ENCODE assay signal across 23 mouse cellular contexts in genomic region chr10:77540576-77541102, GRCm38 (mm10). TPM values are rescaled to one million over a fixed set of nuclear protein-coding genes. Genes with fewer than 3 reads are reported as not detected.
DNase-seq lines count a peak whose midpoint lies in the region; ATAC-seq and TF ChIP-seq lines count a peak whose summit lies in the region.
"Had no signal": no experiment of that assay in that cellular context is flagged by ENCODE, and none has a peak within 500 bp of the region (broad histone marks: within the 10 kb centered on the region; RNA-seq: fewer than 3 reads in every experiment).

No protein-coding gene starts in this region.

- intact Hi-C loops in gastrocnemius, adult 2 months (cut with DNase I): no loop called here

- peaks cover 85% of the 10 kb centered on the region for H3K79me2 ChIP-seq in macrophage (ENCODE audit: inconsistent target)

- no peaks in the 10 kb centered on the region for H3K27me3 ChIP-seq in spleen, adult 2 months (ENCODE audit: control insufficient read depth, insufficient read depth, low read length)
- H3K27me3 ChIP-seq: heart, embryonic 12.5 days; intestine, embryonic 15.5 days; limb, embryonic 15.5 days; midbrain, embryonic 13.5 days; neural tube, embryonic 15.5 days had no signal

- 50% methylated on average over 4 of the region's 4 CpGs for WGBS in spleen, adult 2 months
- WGBS in macrophage (ENCODE audit: missing documents): 23% methylated on average over 4 of the region's 4 CpGs

- TF ChIP-seq CTCF in gastrocnemius, adult 2 months (IDR thresholded peaks at IDR 0.05): no peak
- TF ChIP-seq CTCF in spleen, adult 2 months (IDR thresholded peaks at IDR 0.05; ENCODE audit: extremely low read depth, insufficient read depth, insufficient read length, insufficient replicate concordance): no peak

- 0 out of 2 replicates have a peak overlapping the region, but pooled peaks have one; percentile 3 for H3K27ac ChIP-seq in gastrocnemius, adult 2 months
- peak overlapping the region; percentile 36 for H3K27ac ChIP-seq in spleen, adult 2 months (ENCODE audit: insufficient read depth, low read length)
- peak overlapping the region; percentile 91 for H3K27ac ChIP-seq in macrophage
- H3K27ac ChIP-seq: hindbrain, embryonic 14.5 days; intestine, embryonic 15.5 days; limb, embryonic 15.5 days; midbrain, embryonic 13.5 days; neural tube, embryonic 15.5 days had no signal

- H3K4me1 ChIP-seq in spleen, adult 2 months (ENCODE audit: control insufficient read depth, insufficient read depth, insufficient read length): peaks cover 30% of the 10 kb centered on the region; the same call in 1 of the 2 replicates
- H3K4me1 ChIP-seq: intestine, embryonic 15.5 days; limb, embryonic 15.5 days; midbrain, embryonic 13.5 days; neural tube, embryonic 15.5 days had no signal

- TF ChIP-seq POLR2A in spleen, adult 2 months (IDR thresholded peaks at IDR 0.05; ENCODE audit: low read depth, low read length): no peak

- peaks cover 23% of the 10 kb centered on the region for H3K36me3 ChIP-seq in spleen, adult 2 months (ENCODE audit: control insufficient read depth, insufficient read depth, low read length)
- H3K36me3 ChIP-seq in macrophage (ENCODE audit: inconsistent target): peaks cover 14% of the 10 kb centered on the region
- H3K36me3 ChIP-seq: heart, embryonic 12.5 days; intestine, embryonic 15.5 days; limb, embryonic 15.5 days; midbrain, embryonic 13.5 days; neural tube, embryonic 15.5 days had no signal

- no peak overlapping the region for H3K4me3 ChIP-seq in gastrocnemius, adult 2 months
- H3K4me3 ChIP-seq in spleen, adult 2 months (ENCODE audit: extremely low read depth, insufficient read depth, insufficient read length): no peak overlapping the region
- H3K4me3 ChIP-seq in macrophage (ENCODE audit: inconsistent target): no peak overlapping the region
- H3K4me3 ChIP-seq: erythroblast, embryonic 14.5 days; heart, embryonic 12.5 days; intestine, embryonic 15.5 days; limb, embryonic 15.5 days; midbrain, embryonic 13.5 days; myocyte; neural tube, embryonic 15.5 days had no signal

- DNase-seq in gastrocnemius, adult 2 months: no peak
- no peak for DNase-seq in gastrocnemius, postnatal 10 days
- no peak for DNase-seq in spleen, adult 2 months (ENCODE audit: low read depth in 1 of 2, low spot score in 2 of 2)
- no peak for DNase-seq in spleen, postnatal 10 days (ENCODE audit: low spot score in 2 of 2)
- DNase-seq in urinary bladder, adult 18-20 months (ENCODE audit: low spot score in 2 of 2): no peak
- DNase-seq in adrenal gland, postnatal 10 days: no peak
- DNase-seq: cerebellum, adult 18-20 months; heart, postnatal 14 days; kidney, adult 9 months; kidney, postnatal 36 days; lung, adult 2 months; lung, postnatal 4 days had no signal

- ATAC-seq in neutrophil, adult 5-6 weeks (ENCODE audit: extremely low read depth, insufficient number of reproducible peaks, low FRiP score, poor library complexity, severe bottlenecking): peak; percentile 4; the same call in 1 of the 2 replicates
- ATAC-seq: forebrain, embryonic 14.5 days; intestine, embryonic 15.5 days; midbrain, embryonic 13.5 days had no signal

RNA-seq across cellular contexts. Expression of gene Itgb2, which starts 10.6 kb away (rescaled TPM):
- total RNA-seq in gastrocnemius, adult 2 months (2021): 1 to 10 TPM in 1 of 2 experiments, under 1 TPM in 1; 0.92 to 1.8 TPM
- 1 to 10 TPM; 2.1 to 4.5 TPM for total RNA-seq in gastrocnemius, postnatal 10 days (2021)
- polyA plus RNA-seq in spleen, adult 2 months (2012; rRNA removed): 154 and 176 TPM in 2 replicates
- total RNA-seq in macrophage (2018; cell fraction: chromatin; rRNA removed): 100 to 1,000 TPM in 22 of 26 experiments, 10 to 100 TPM in 4; 30.2 to 203 (median 164) TPM
- 100 to 1,000 TPM; 247 to 519 (median 377) TPM for total RNA-seq in macrophage (2018; cell fraction: cytosol; rRNA removed)
- total RNA-seq in macrophage (2018; cell fraction: nucleus; rRNA removed): 100 to 1,000 TPM; 138 to 880 (median 577) TPM
- polyA plus RNA-seq in macrophage (2018): 418 to 531 TPM (median 505 TPM) in 3 replicates
- total RNA-seq in neutrophil, adult 5-6 weeks (2017): 452 and 473 TPM in 2 replicates
- total RNA-seq in adrenal gland, postnatal 10 days (2021): 1 to 10 TPM; 8.1 to 9.2 TPM

RNA-seq across cellular contexts. Expression of gene Fam207a, which starts 25.1 kb away (rescaled TPM):
- 1 to 10 TPM; 5.4 to 8.4 TPM for total RNA-seq in gastrocnemius, adult 2 months (2021)
- 10 to 100 TPM in 1 of 2 experiments, 1 to 10 TPM in 1; 9.9 to 10.4 TPM for total RNA-seq in gastrocnemius, postnatal 10 days (2021)
- polyA plus RNA-seq in spleen, adult 2 months (2012; rRNA removed): 21.1 and 25.6 TPM in 2 replicates
- total RNA-seq in macrophage (2018; cell fraction: chromatin; rRNA removed): 10 to 100 TPM in 18 of 26 experiments, 1 to 10 TPM in 8; 4.4 to 19.6 (median 13.5) TPM
- total RNA-seq in macrophage (2018; cell fraction: cytosol; rRNA removed): 10 to 100 TPM; 10.8 to 27.4 (median 20.7) TPM
- 10 to 100 TPM in 18 of 26 experiments, 1 to 10 TPM in 8; 5.3 to 18.1 (median 11.7) TPM for total RNA-seq in macrophage (2018; cell fraction: nucleus; rRNA removed)
- 16.8 to 38.8 TPM (median 21.1 TPM) in 3 replicates for polyA plus RNA-seq in macrophage (2018)
- total RNA-seq in neutrophil, adult 5-6 weeks (2017): 23.3 and 29.5 TPM in 2 replicates
- total RNA-seq in adrenal gland, postnatal 10 days (2021): 10 to 100 TPM; 17.6 to 19.4 TPM

RNA-seq across cellular contexts. Expression of gene Pttg1ip, which starts 40.9 kb away (rescaled TPM):
- 10 to 100 TPM; 30.5 to 36.5 TPM for total RNA-seq in gastrocnemius, adult 2 months (2021)
- total RNA-seq in gastrocnemius, postnatal 10 days (2021): 10 to 100 TPM; 70.2 to 71.3 TPM
- 63.4 and 65.3 TPM in 2 replicates for polyA plus RNA-seq in spleen, adult 2 months (2012; rRNA removed)
- total RNA-seq in macrophage (2018; cell fraction: chromatin; rRNA removed): 10 to 100 TPM; 20.2 to 99.8 (median 58.3) TPM
- 100 to 1,000 TPM in 13 of 26 experiments, 10 to 100 TPM in 13; 77.7 to 133 (median 99.5) TPM for total RNA-seq in macrophage (2018; cell fraction: cytosol; rRNA removed)
- total RNA-seq in macrophage (2018; cell fraction: nucleus; rRNA removed): 100 to 1,000 TPM in 8 of 26 experiments, 10 to 100 TPM in 18; 51.1 to 150 (median 89.2) TPM
- 99.5 to 103 TPM (median 102 TPM) in 3 replicates for polyA plus RNA-seq in macrophage (2018)
- 78.7 and 87.5 TPM in 2 replicates for total RNA-seq in neutrophil, adult 5-6 weeks (2017)
- total RNA-seq in adrenal gland, postnatal 10 days (2021): 100 to 1,000 TPM; 160 to 178 TPM

Comparison
In these comparisons a context has a peak if more than half of its experiments do, and no peak if none do; other contexts are left out.
1. H3K27ac ChIP-seq: peak in every context shown above with its lines; median percentile 91 in macrophage; 36 in spleen, adult 2 months; 3 in gastrocnemius, adult 2 months.
2. RNA of gene Itgb2, which starts 10.6 kb away (total RNA-seq): 452 to 473 TPM in neutrophil, adult 5-6 weeks; 8.1 to 9.2 TPM in adrenal gland, postnatal 10 days, 2.1 to 4.5 TPM in gastrocnemius, postnatal 10 days and 0.92 to 1.8 TPM in gastrocnemius, adult 2 months; every median in the first group is over 10 times any median in the second.